Mouse (Mus musculus): Measurements from ENCODE around the gene Igfbp7.
"Not testable (repeated sequence)": the region's sequence is repeated elsewhere in the genome, so short reads cannot be mapped to it uniquely, and the experiment has no call there.

Gene Igfbp7

DNA sequence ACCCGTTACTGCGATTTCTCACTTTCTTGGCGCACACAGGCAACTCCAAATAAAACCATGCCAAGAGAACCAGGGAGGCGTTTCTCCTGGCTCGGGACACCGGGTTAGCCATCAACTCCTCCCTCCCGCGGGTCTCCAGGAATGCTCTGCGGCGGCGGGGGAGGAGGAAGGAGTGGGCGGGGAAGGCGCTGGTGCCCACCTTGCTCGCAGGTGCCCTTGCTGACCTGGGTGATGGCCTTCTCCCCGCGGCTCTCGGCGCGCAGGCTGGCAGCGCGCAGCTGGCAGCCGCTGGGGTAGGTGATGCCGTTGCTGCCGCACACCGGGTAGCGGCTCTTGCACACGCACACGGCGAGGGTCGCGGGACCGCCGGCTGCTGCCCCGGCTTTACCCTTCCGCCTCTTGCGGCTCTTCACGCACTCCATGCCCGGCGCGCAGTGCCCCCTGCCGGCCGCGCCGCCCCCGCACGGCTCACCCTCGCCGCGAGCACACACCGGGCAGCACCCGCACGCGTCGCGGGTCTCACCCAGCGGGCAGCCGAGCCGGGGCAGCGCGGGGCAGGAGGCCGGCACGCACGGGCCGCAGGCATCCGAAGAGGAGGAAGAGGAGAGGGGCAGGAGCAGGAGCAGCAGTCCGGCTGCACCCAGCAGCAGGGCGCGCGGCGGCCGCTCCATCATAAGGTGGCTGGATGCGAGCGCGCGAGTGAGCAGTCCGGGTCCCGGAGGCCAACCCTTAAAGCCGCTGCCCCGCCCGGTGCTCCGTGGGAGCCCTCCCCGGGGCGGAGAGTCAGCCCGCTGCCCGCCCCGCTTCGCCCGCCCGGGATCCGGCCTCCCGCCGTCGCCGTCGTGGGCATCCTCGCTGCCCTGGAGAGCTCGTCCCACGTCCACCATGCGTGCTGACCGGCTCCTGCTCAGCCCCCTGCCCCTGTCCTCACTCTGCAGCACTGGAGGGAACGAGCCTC is at the start of gene Igfbp7:
TSS of gene Igfbp7 (minus strand) at position 701 of the 958 bp plus-strand sequence.
- DNase-seq = peak; percentile 85

DNA sequence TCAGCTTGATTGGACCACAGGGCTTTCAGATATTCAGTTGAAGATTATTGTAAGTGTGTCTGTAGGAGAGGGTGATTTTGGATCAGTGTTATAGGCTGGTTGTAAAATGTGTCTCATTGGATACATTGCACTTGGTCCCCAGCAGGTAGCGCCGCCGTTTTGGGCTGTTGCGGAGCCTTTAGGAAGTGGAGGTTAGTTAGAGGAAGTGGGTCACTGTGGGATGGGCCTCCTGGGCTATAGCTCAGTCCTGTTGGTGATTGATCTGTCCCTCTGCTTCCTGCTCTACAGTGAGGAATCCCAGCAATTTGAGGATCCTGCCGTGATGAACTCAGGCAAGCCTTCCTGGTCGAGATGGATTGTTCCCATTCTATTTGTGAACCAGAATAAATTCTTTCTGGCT is 44.3 kb upstream of the Igfbp7 start:
- no peak for DNase-seq

DNA sequence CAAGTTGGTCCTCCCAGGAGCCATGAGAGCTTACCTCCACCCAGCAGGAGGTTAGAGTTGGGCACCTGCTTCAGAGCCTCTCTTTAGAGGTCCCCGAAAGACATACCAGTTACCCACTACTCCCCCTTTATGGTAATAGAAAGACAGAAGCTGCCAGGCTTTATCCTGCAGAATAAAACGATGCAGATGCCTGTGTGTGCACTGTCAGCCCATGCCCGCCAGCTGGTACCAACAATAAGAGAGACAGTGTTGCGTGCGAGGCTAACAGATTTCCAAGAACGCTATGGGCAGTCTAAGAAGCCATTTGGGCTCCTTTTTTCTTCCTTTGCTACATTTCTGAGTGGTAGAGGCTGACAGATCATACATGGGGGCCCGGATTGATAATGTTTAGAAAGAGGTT is 41.7 kb upstream of the Igfbp7 start:
- DNase-seq = no peak

DNA sequence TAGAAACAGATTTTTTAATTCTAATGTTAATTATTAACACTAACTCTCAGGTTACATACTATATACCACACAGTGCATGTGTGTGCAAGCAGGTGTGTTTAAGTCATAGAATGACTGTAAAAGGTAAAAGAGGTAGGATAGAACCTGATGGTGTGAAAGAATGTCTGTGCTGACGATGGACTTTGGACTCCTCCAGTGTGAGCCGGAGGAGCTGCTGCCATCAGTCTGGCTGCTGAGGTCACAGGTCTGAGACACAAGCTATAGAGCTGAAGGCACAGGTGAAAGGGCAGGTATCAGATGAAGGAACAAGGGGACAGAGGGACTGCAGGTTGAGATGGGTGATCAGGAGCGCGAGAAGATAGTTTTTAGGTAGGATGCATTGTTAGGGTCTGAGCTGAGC is 37.6 kb upstream of the Igfbp7 start:
- no peak for DNase-seq

DNA sequence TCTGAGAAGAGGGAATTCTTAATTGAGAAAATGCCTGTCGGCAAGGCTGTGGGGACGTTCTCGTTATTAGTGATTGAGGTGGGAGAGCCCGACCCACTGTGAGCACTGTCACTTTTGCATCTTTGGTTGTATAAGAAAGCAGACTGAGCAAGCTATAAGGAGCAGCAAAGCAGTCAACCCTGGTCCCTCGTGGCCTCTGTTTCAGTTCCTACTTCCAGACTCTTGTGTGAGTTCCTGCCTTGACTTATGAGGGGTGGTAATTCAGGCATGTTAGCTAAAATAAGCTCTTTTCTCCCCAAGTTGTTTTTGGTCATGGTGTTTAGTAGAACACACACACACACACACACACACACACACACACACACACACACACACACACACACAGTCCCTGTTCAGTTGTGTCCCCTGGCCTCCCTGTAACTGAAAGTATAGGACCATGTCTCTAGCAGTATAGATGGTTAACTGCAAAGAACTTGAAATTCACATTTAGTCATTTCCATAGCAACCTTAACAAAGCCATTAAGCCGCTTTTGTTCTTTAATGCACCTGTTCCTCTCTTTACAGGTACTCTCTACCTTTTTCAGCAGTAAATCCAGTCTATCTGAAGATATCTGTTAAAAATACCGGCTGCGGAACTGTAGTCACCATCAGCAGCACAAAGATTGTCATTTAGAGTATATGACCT is 36.2 kb upstream of the Igfbp7 start:
- DNase-seq = no peak

GRCm38 (mm10) chr5:77442856-77443623 is 35.2 kb upstream of the Igfbp7 start:
- no peak for DNase-seq

DNA sequence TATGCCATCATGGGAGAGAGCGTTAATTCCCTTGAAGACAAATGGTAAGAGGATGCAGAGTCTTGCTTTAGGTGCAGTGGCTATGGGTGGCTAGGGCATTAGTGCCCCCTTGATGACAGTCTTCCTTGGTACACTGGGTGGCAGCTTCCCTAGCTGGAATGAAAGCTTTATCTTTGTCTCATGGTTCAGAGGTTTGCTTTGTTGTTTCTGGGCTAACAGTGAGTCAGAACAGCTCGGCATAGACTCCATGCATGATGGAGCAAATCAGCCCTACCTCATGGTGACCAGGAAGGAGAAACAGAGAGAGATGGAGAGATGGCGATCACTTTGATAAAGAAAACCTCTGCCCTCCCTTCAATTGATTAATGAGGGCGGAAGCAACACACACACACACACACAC is 28.5 kb upstream of the Igfbp7 start:
- peak; percentile 17 for DNase-seq

GRCm38 (mm10) chr5:77434060-77434459 is 26.2 kb upstream of the Igfbp7 start:
- no peak for DNase-seq

DNA sequence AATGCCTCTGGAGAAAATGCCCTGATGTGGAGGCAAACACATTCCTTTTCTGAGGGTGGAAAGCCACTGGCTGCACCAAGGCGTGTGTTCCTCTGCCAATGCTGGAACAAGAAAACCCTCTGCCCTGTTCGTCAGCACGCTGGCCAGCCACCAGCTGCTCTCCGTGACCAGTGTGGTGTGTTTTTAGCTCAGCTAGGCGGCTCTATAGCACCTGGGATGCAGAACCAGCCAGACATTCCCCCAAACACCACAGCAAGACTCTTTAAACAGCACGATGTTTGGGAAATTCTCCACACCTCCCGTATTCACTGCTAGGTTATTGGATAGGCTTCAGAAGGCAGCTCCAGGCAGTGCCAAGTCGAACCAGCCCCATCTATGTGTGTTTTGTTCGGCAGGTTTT is 25.7 kb upstream of the Igfbp7 start:
- DNase-seq = no peak

DNA sequence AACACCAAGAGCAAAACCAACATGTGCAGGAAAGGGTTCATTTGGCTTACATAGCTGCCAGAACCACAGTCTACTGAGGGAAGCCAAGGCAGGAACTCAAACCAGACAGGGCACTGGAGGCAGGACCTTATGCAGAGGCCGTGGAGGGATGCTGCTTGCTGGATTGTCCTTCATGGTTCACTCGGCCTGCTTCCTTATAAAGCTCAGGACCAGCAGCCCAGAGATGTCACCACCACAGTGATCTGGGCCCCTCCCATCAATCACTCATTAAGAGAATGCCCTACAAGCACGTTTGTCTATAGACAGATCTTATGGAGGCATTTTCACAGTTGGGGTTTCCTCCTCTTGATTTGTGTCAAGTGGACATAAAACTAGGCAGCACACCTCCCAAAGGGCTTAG is 25.3 kb upstream of the Igfbp7 start:
- no peak for DNase-seq

- no peak for DNase-seq
These were observed 24.6 kb upstream of the Igfbp7 start for GRCm38 (mm10) chr5:77432446-77432845.

DNA sequence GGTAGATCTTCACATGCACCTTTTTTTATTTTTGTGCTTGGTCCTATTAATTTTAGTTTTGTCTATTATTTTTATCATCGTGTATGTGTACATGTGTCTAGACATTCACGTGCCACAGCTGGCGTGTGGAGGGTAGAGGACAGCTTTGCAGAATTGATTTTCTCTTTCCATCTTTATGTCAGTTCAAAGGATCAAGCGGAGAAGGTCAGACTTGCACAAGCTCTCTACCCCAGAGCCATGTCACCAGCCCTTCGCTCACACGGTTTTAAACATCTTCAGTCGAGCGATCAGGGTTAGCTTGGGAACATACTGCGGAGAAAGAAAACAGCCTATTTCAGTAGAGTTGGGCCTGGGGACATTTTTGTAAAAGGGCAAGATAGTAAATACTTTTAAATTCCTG is 23.2 kb upstream of the Igfbp7 start:
- peak; percentile 16 for DNase-seq

GRCm38 (mm10) chr5:77430471-77430870 is 22.6 kb upstream of the Igfbp7 start:
- DNase-seq = no peak

GRCm38 (mm10) chr5:77430049-77430448 is 22.2 kb upstream of the Igfbp7 start:
- DNase-seq = no peak

DNA sequence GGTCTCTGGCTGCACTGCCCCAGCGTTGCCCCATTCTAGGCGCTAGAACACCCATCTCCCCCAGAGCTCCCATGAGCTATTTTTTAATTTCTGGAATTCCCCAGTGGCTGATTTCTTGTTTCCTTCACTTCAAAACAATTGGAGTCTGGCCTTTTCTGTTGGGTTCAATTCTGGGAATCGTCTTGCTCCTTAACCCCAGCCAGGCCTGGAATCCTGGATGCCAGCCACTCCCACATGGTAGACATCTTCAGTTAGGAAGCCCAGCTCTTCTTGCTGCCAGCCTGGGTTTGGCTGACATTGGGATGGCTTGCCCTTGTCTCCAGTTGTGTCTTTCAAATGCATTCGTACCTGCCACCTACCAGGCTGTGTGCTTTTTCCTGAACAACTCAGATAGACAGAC is 20.7 kb upstream of the Igfbp7 start:
- no peak for DNase-seq

DNA sequence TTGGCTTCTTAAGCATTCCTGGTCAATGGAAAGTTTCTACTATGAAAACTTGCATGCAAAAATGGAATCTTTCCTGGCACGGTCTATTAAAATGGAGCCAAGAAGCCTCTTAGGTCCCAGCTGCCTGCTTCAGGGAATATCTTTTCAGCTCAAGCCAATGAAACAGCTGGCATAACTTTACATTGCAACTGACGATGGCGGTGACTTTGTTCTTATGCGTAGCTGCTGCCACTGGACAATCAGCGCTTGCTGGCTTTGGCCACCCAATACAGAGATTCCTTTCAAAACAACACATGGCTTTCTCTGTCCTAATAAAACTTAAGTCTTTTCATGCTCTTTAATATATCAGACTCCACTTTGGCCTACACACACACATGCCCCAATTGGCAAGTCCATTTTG is 20.1 kb upstream of the Igfbp7 start:
- no peak for DNase-seq

GRCm38 (mm10) chr5:77425721-77426500 is 18.1 kb upstream of the Igfbp7 start:
- DNase-seq = no peak

DNA sequence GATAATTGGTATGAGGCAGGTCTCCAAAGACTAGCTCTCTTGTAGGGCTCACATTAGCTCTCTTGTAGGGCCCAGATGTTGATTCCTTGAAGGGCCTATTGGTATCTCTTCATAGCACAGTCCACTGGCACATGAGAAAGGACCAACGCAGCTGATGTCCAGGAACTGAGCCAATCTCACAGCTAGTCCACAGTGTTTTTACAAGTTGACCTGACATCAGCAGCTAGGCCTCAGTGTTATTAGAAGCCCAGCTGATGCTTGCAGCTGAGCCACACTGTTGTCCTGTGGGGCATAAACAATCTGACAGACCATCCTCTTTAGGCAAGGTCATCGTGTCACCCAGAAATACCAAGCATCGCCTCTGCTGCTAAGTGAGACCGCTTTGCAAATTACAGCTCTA is 11.7 kb upstream of the Igfbp7 start:
- not testable (repeated sequence) for DNase-seq

- no peak for DNase-seq
These were observed 8.2 kb upstream of the Igfbp7 start for GRCm38 (mm10) chr5:77416058-77416457.

GRCm38 (mm10) chr5:77408530-77408929 is 689 bp upstream of the Igfbp7 start:
- no peak for DNase-seq

DNA sequence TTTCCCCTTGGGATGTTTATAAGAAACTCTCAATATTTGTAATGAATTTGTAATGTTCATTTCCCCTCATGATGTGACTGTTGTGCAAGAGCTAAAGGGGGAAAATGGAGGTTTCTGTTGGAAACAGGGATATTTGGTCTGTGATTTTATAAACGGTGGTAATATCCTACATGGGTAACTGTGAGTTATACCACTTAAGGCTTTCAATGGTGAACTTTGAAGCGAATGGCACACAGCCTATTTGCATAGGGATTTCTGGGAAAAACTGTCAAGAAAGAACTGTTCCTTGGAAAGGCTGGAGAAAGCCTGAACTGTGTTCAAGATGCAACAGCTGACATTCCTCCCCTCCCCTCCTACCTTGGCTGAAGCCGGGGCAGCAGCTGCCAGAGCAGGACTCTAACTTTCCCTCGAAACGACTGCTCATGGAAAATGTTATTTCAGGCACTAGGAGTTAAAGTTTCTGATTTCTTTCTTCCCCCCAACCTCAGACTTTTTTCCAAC is 1.4 kb downstream of the Igfbp7 start:
- DNase-seq = no peak

DNA sequence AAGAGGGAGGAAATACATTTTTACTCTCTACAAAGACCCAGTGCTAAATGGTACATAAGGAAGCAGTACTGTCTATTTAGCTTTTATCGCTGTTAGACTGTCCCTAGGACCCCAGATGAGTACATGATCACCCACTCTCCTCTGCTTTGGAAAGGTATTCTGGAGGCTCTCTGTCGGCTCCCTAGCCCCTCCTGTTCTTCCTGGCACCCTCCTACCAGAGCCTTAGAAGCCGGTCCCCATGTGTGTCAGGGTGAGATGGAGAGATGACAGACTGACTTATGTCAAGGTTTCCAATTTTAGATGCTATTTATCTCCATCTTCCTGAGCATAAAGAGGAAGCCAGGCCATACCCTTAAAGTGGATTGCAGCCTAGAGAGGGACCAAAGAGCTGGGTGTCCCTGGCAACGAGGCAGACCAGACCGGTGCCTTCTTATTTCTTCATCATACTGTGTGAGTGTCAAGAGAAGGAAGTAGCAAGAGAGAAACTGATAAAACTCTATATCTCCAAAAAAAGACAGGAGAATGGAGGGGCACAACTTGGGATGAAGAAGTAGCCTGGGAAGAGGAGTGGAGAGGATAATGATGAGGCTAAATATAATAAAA is 2.3 kb downstream of the Igfbp7 start:
- DNase-seq = no peak

Measured in retina, postnatal 1 day (tissue).